Mouse (Mus musculus) myocyte (in vitro differentiated cells): Measurements from ENCODE around the gene Atp2a2. TPM values are rescaled to one million over a fixed set of nuclear protein-coding genes. Genes with fewer than 3 reads are reported as not detected.

ENCODE experiments used
- H3K27me3 ChIP-seq: one replicate; pipeline ENCODE4 v1.6.1; 2011; ENCODE audit not compliant: control insufficient read depth, insufficient read depth, insufficient read length
- H3K36me3 ChIP-seq: one replicate; pipeline ENCODE4 v1.6.1; 2011; ENCODE audit not compliant: control insufficient read depth, insufficient read depth
- H3K4me2 ChIP-seq: one replicate; pipeline ENCODE4 v1.6.1; 2011; ENCODE audit warnings: low read depth, control low read depth
- H3K4me3 ChIP-seq: one replicate; pipeline ENCODE4 v1.5.1; 2011; ENCODE audit warnings: mild to moderate bottlenecking, control low read depth, moderate library complexity
- H3K79me2 ChIP-seq: one replicate; pipeline ENCODE4 v1.6.1; 2011; ENCODE audit not compliant: control insufficient read depth, insufficient read depth
- H3ac ChIP-seq: one replicate; pipeline ENCODE4 v1.6.1; 2011; ENCODE audit not compliant: control insufficient read depth, insufficient read length
- CEBPB ChIP-seq: IDR thresholded peaks from 2 replicates; pipeline ENCODE4 v1.6.1; 2011; ENCODE audit warnings: mild to moderate bottlenecking, moderate library complexity; ENCODE audit not compliant: poor library complexity, insufficient read depth, severe bottlenecking
- E2F4 ChIP-seq: IDR thresholded peaks from one replicate; pipeline ENCODE4 v1.6.1; 2011; ENCODE audit warnings: mild to moderate bottlenecking, control low read depth, moderate library complexity; ENCODE audit not compliant: insufficient read depth
- MAX ChIP-seq: IDR thresholded peaks from one replicate; pipeline ENCODE4 v1.6.1; 2011; ENCODE audit warnings: low read depth, mild to moderate bottlenecking, control low read depth
- MYOD1 ChIP-seq, 3 experiments: IDR thresholded peaks; one replicate each; pipeline ENCODE4 v1.6.1; 2011; ENCODE audit warnings: control low read depth in 2 of 3, low read depth in 2 of 3, mild to moderate bottlenecking in 2 of 3, moderate library complexity in 1 of 3; ENCODE audit not compliant: insufficient read length in 2 of 3, control insufficient read depth in 1 of 3
- MYOG ChIP-seq, 3 experiments: IDR thresholded peaks; one replicate each; pipeline ENCODE4 v1.6.1; 2011; ENCODE audit warnings: control low read depth in 2 of 3, low read depth in 2 of 3, mild to moderate bottlenecking in 2 of 3; ENCODE audit not compliant: insufficient read length in 2 of 3, control insufficient read depth in 1 of 3, insufficient read depth in 1 of 3
- POLR2A ChIP-seq: IDR thresholded peaks from one replicate; pipeline ENCODE4 v1.6.1; 2011; ENCODE audit warnings: low read depth, mild to moderate bottlenecking, control low read depth, moderate library complexity; ENCODE audit not compliant: insufficient read length
- POLR2AphosphoS2 ChIP-seq: IDR thresholded peaks from one replicate; pipeline ENCODE4 v1.6.1; 2011; ENCODE audit warnings: low read depth, control low read depth; ENCODE audit not compliant: insufficient read length
- REST ChIP-seq: IDR thresholded peaks from one replicate; pipeline ENCODE4 v1.6.1; 2011; ENCODE audit warnings: mild to moderate bottlenecking, control low read depth, moderate library complexity; ENCODE audit not compliant: insufficient read depth, insufficient read length
- SRF ChIP-seq: IDR thresholded peaks from one replicate; pipeline ENCODE4 v1.6.1; 2011; ENCODE audit warnings: low read depth; ENCODE audit not compliant: control insufficient read depth, insufficient read length
- TCF12 ChIP-seq: IDR thresholded peaks from one replicate; pipeline ENCODE4 v1.6.1; 2011; ENCODE audit warnings: mild to moderate bottlenecking, control low read depth; ENCODE audit not compliant: poor library complexity, insufficient read depth, severe bottlenecking
- TCF3 ChIP-seq: IDR thresholded peaks from one replicate; pipeline ENCODE4 v1.6.1; 2011; ENCODE audit warnings: low read depth, control low read depth; ENCODE audit not compliant: insufficient read length
- USF1 ChIP-seq: IDR thresholded peaks from one replicate; pipeline ENCODE4 v1.6.1; 2011; ENCODE audit warnings: low read depth, mild to moderate bottlenecking, control low read depth, moderate library complexity
- polyA plus RNA-seq: library from polyadenylated mRNA; unstranded; fragments of >200 nt; fragmentation: generic; extraction: Trizol; gene quantifications from one replicate; pipeline ENCODE4 v1.2.1, GENCODE M21; 2012; ENCODE audit warnings: missing spikeins

Gene Atp2a2
- polyA plus RNA-seq, 1 experiment = 295 TPM

DNA sequence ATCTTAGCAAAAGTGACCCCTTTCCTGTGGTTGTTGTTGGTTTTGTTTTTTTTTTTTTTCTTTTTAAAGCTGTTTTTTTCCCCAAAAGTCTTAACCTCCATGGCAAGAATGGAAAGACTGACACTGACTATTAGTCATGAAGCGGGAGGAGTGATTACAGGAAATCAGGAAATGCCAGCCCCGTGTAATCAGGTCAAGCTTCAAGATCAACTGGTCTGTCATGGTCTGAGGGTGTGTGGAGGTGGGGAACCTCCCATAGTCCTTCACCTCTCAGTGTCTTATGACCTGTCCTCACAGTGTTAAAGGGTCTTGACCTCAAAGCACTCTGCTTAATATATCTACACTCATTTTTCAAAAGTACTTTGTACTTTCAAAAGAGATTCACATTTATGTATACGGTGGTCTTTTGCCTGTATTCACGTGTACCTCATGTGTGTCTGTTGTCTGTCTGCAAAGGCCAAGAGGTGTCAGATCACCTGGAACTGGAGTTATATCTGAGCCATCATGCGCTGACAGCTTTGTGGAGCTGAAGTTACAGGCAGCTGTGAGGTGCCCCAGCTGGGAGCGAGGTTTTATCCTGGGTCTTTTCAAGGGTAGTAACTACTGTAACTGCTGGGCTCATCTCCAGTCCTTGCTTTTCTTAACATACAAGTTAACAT is 19.2 kb downstream of the Atp2a2 start:
- Histone ChIP-seq H3K4me3 (no peak overlapping the region), H3K36me3 (peaks cover 70% of the 10 kb centered on the region), H3K4me2 (no peak overlapping the region), H3K79me2 (peaks cover 35% of the 10 kb centered on the region), H3ac (no peak overlapping the region), H3K27me3 (no peaks in the 10 kb centered on the region)
- peak; percentile 30 for TF ChIP-seq POLR2AphosphoS2
- TF ChIP-seq MAX = no peak

DNA sequence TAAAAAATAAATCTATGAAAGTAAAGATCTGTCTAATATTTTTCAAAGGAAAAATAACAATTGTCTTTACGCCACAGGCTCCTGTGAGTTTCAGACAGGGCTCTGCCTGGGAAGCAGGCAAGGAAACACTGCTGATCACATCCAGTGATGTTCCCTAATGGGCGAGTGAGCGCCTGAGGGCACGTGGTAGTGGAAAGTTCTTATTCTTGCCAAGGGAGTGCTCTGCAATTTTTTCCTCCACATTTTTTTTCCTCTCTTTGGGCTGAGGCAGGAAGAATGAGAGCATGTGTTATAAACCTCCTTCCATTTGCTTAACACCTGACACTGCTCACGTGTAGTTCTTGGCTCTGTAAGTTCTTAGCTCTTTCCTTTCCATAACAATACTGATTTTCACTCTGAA is 20.2 kb downstream of the Atp2a2 start:
- H3K36me3 ChIP-seq = peaks cover 73% of the 10 kb centered on the region
- no peak overlapping the region for H3ac ChIP-seq
- TF ChIP-seq MYOG (IDR thresholded peaks at IDR 0.05; ENCODE audit: control insufficient read depth in 1 of 3, insufficient read depth in 1 of 3, insufficient read length in 2 of 3, low read depth in 2 of 3) (no peak), USF1 (no peak), E2F4 (no peak), CEBPB (no peak), TCF12 (no peak), MAX (no peak), POLR2AphosphoS2 (no peak), SRF (no peak), REST (no peak), TCF3 (no peak), POLR2A (no peak), MYOD1 (IDR thresholded peaks at IDR 0.05; ENCODE audit: control insufficient read depth in 1 of 3, insufficient read length in 2 of 3, low read depth in 2 of 3) (no peak)
- peaks cover 34% of the 10 kb centered on the region for H3K79me2 ChIP-seq
- no peaks in the 10 kb centered on the region for H3K27me3 ChIP-seq
- no peak overlapping the region for H3K4me2 ChIP-seq
- H3K4me3 ChIP-seq = no peak overlapping the region

DNA sequence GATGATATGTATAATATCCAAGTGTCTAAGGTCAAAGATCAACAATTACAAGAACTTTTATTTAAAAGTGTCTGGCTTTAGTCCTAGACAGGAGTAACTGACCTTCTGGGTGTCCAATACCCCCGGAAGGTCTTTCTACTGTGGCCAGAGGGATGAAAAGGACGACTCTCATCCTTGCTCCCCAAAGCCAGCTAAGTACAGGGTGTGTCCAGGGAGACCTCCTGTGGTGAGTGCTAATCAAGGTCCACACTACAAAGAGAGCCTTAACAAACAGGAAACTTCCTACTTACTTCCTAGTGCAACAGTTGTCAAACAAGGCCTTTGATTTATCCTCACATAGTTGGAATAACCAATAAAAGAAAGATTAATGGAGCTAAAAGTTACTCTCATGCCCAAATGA is 22.9 kb downstream of the Atp2a2 start:
- H3ac ChIP-seq = no peak overlapping the region
- no peak overlapping the region for H3K4me3 ChIP-seq
- peaks cover 61% of the 10 kb centered on the region for H3K36me3 ChIP-seq
- H3K27me3 ChIP-seq = no peaks in the 10 kb centered on the region
- no peak for TF ChIP-seq POLR2A
- no peak for TF ChIP-seq E2F4
- TF ChIP-seq POLR2AphosphoS2 = no peak
- no peak for TF ChIP-seq MAX
- no peak overlapping the region for H3K4me2 ChIP-seq
- H3K79me2 ChIP-seq = peaks cover 49% of the 10 kb centered on the region

DNA sequence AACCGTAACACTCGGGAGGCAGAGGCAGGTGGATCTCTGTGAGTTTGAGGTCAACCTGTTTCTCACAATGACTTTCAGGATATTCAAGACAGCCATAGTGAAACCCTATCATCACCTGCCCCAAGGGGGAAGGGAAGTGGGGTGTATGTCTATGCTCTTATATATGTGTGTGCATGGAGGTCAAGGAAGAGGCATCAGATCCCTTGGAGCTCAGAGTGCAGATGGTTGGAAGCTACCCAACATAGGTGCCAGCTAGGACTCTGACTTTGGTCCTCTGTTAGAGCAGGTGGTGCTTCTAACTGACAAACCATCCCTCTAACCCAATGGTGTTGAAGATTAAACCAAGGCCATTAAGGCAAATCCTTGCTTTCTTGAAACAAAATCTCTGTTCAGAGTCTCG is 24.5 kb downstream of the Atp2a2 start:
- H3K4me3 ChIP-seq = no peak overlapping the region
- TF ChIP-seq MAX (no peak), POLR2AphosphoS2 (no peak), USF1 (no peak), MYOG (IDR thresholded peaks at IDR 0.05; ENCODE audit: control insufficient read depth in 1 of 3, insufficient read depth in 1 of 3, insufficient read length in 2 of 3, low read depth in 2 of 3) (no peak), CEBPB (no peak), TCF3 (no peak)
- H3K4me2 ChIP-seq = no peak overlapping the region

DNA sequence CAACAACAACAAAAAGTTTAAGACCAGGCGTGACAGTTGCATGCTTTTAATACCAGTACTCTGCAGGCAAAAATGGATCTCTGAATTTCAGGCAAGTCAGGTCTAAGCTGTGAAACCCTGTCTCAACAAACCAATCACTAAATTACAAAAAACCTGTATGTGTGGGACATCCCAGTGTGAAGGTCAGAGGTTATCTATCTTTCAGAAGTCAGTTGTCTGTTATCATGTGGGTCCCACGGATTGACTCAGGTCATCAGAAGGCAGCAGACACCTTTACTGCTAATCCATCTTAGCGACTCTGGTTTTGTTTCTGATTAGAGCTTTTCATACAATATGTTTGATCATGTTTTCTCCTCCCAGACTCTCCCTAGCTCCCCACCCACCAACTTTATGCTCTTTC is 25.9 kb downstream of the Atp2a2 start:
- Histone ChIP-seq H3K27me3 (no peaks in the 10 kb centered on the region), H3K4me3 (no peak overlapping the region), H3ac (no peak overlapping the region), H3K79me2 (peaks cover 36% of the 10 kb centered on the region), H3K4me2 (no peak overlapping the region), H3K36me3 (peaks cover 42% of the 10 kb centered on the region)
- TF ChIP-seq TCF3 (no peak), MYOG (IDR thresholded peaks at IDR 0.05; ENCODE audit: control insufficient read depth in 1 of 3, insufficient read depth in 1 of 3, insufficient read length in 2 of 3, low read depth in 2 of 3) (no peak), POLR2A (no peak), E2F4 (no peak), REST (no peak), TCF12 (no peak), CEBPB (no peak), SRF (no peak), POLR2AphosphoS2 (no peak), USF1 (no peak), MYOD1 (IDR thresholded peaks at IDR 0.05; ENCODE audit: control insufficient read depth in 1 of 3, insufficient read length in 2 of 3, low read depth in 2 of 3) (no peak), MAX (no peak)

More for the DNA sequence above, 24.5 kb downstream of the Atp2a2 start:
- Histone ChIP-seq H3K36me3 (peaks cover 46% of the 10 kb centered on the region), H3K79me2 (peaks cover 43% of the 10 kb centered on the region), H3ac (no peak overlapping the region), H3K27me3 (no peaks in the 10 kb centered on the region)
